Comparison of ENCODE assay signal across 17 mouse cellular contexts in genomic region chr1:57545792-57546685, GRCm38 (mm10).
DNase-seq lines count a peak whose midpoint lies in the region; ATAC-seq and TF ChIP-seq lines count a peak whose summit lies in the region.
"Had no signal": no experiment of that assay in that cellular context is flagged by ENCODE, and none has a peak within 500 bp of the region (broad histone marks: within the 10 kb centered on the region; RNA-seq: fewer than 3 reads in every experiment).

No protein-coding gene starts in this region.

- H3K4me3 ChIP-seq in gastrocnemius, adult 2 months = peak overlapping the region; percentile 39; the same call in 1 of the 2 replicates
- no peak overlapping the region for H3K4me3 ChIP-seq in intestine, embryonic 14.5 days (ENCODE audit: low read depth, low read length)
- H3K4me3 ChIP-seq in intestine, embryonic 16.5 days (ENCODE audit: low read length) = no peak overlapping the region
- H3K4me3 ChIP-seq in neural tube, embryonic 13.5 days = no peak overlapping the region
- H3K4me3 ChIP-seq in forebrain, embryonic 14.5 days (ENCODE audit: low read depth, low read length) = no peak overlapping the region
- H3K4me3 ChIP-seq: heart, embryonic 15.5 days; limb, embryonic 15.5 days; neural tube, embryonic 12.5 days had no signal

- TF ChIP-seq CTCF in gastrocnemius, adult 2 months (IDR thresholded peaks at IDR 0.05) = no peak

- no peaks in the 10 kb centered on the region for H3K27me3 ChIP-seq in intestine, embryonic 14.5 days (replicated peaks; ENCODE audit: control insufficient read depth, insufficient read depth, low read length)
- H3K27me3 ChIP-seq in intestine, embryonic 16.5 days (replicated peaks; ENCODE audit: control insufficient read depth, insufficient read depth, low read length) = no peaks in the 10 kb centered on the region
- no peaks in the 10 kb centered on the region for H3K27me3 ChIP-seq in neural tube, embryonic 13.5 days
- H3K27me3 ChIP-seq in forebrain, embryonic 14.5 days (replicated peaks; ENCODE audit: control insufficient read depth, insufficient read depth, low read length) = no peaks in the 10 kb centered on the region
- H3K27me3 ChIP-seq: CH12.LX; heart, embryonic 15.5 days; limb, embryonic 15.5 days; neural tube, embryonic 12.5 days had no signal

- 0 out of 2 replicates have a peak, but pooled peaks cover 6% of the 10 kb centered on the region for H3K4me1 ChIP-seq in intestine, embryonic 14.5 days (replicated peaks; ENCODE audit: control insufficient read depth, insufficient read depth, low read length)
- no peaks in the 10 kb centered on the region for H3K4me1 ChIP-seq in intestine, embryonic 16.5 days (ENCODE audit: control insufficient read depth, insufficient read depth, low read length)
- peaks cover 13% of the 10 kb centered on the region for H3K4me1 ChIP-seq in neural tube, embryonic 13.5 days (replicated peaks)
- no peaks in the 10 kb centered on the region for H3K4me1 ChIP-seq in forebrain, embryonic 14.5 days (ENCODE audit: control insufficient read depth, insufficient read depth, low read length)
- H3K4me1 ChIP-seq: neural tube, embryonic 12.5 days had no signal

- no peak for DNase-seq in gastrocnemius, adult 2 months
- no peak for DNase-seq in gastrocnemius, adult 8-10 months (ENCODE audit: low spot score in 2 of 2)
- peak; percentile 36 for DNase-seq in intestine, embryonic 14.5 days (ENCODE audit: low spot score)
- DNase-seq in neural tube, embryonic 10.5 days (ENCODE audit: extremely low spot score, low spot score) = no peak
- DNase-seq in forebrain, embryonic 14.5 days (ENCODE audit: low spot score) = no peak
- DNase-seq: adrenal gland, postnatal 36 days; cerebellum, postnatal 25 days; liver, postnatal 0 days; right cerebral cortex, postnatal 4 days had no signal

- no peak overlapping the region for H3K4me2 ChIP-seq in intestine, embryonic 14.5 days (ENCODE audit: low read length)
- H3K4me2 ChIP-seq in intestine, embryonic 16.5 days (ENCODE audit: low read depth, low read length) = no peak overlapping the region
- peak overlapping the region; percentile 32 for H3K4me2 ChIP-seq in neural tube, embryonic 13.5 days
- H3K4me2 ChIP-seq in forebrain, embryonic 14.5 days (ENCODE audit: low read length) = no peak overlapping the region
- H3K4me2 ChIP-seq: heart, embryonic 15.5 days; limb, embryonic 15.5 days; neural tube, embryonic 12.5 days had no signal

- no peak overlapping the region for H3K9ac ChIP-seq in intestine, embryonic 14.5 days (ENCODE audit: low read length)
- H3K9ac ChIP-seq in intestine, embryonic 16.5 days (ENCODE audit: low read depth, low read length) = no peak overlapping the region
- H3K9ac ChIP-seq in neural tube, embryonic 13.5 days = peak overlapping the region; percentile 8; the same call in 1 of the 2 replicates
- no peak overlapping the region for H3K9ac ChIP-seq in forebrain, embryonic 14.5 days (ENCODE audit: low read length)
- H3K9ac ChIP-seq: heart, embryonic 15.5 days; limb, embryonic 15.5 days; liver, postnatal 0 days; neural tube, embryonic 12.5 days had no signal

- no peaks in the 10 kb centered on the region for H3K36me3 ChIP-seq in intestine, embryonic 14.5 days (ENCODE audit: control insufficient read depth, insufficient read depth, low read length)
- H3K36me3 ChIP-seq in intestine, embryonic 16.5 days (ENCODE audit: control insufficient read depth, insufficient read depth, low read length) = no peaks in the 10 kb centered on the region
- no peaks in the 10 kb centered on the region for H3K36me3 ChIP-seq in neural tube, embryonic 13.5 days
- no peaks in the 10 kb centered on the region for H3K36me3 ChIP-seq in forebrain, embryonic 14.5 days (ENCODE audit: control insufficient read depth, insufficient read depth, low read length)
- H3K36me3 ChIP-seq: heart, embryonic 15.5 days; limb, embryonic 15.5 days; neural tube, embryonic 12.5 days had no signal

- H3K27ac ChIP-seq in gastrocnemius, adult 2 months = no peak overlapping the region
- no peak overlapping the region for H3K27ac ChIP-seq in intestine, embryonic 14.5 days (ENCODE audit: low read depth)
- no peak overlapping the region for H3K27ac ChIP-seq in intestine, embryonic 16.5 days (ENCODE audit: low read length)
- peak overlapping the region; percentile 74 for H3K27ac ChIP-seq in neural tube, embryonic 13.5 days (replicated peaks)
- H3K27ac ChIP-seq in forebrain, embryonic 14.5 days (ENCODE audit: low read depth, low read length) = no peak overlapping the region
- H3K27ac ChIP-seq: heart, embryonic 15.5 days; limb, embryonic 15.5 days; neural tube, embryonic 12.5 days had no signal

- H3K9me3 ChIP-seq in intestine, embryonic 14.5 days (ENCODE audit: control insufficient read depth, low read length) = no peaks in the 10 kb centered on the region
- no peaks in the 10 kb centered on the region for H3K9me3 ChIP-seq in intestine, embryonic 16.5 days (ENCODE audit: control insufficient read depth, low read length)
- H3K9me3 ChIP-seq in neural tube, embryonic 13.5 days = no peaks in the 10 kb centered on the region
- no peaks in the 10 kb centered on the region for H3K9me3 ChIP-seq in forebrain, embryonic 14.5 days (replicated peaks; ENCODE audit: control insufficient read depth, low read length)
- H3K9me3 ChIP-seq: heart, embryonic 15.5 days; limb, embryonic 15.5 days; neural tube, embryonic 12.5 days had no signal

- 52% methylated on average over 14 of the region's 14 CpGs for whole genome bisulfite sequencing in intestine, embryonic 14.5 days
- 51% methylated on average over 14 of the region's 14 CpGs for WGBS in intestine, embryonic 16.5 days
- 52% methylated on average over 14 of the region's 14 CpGs for WGBS in neural tube, embryonic 13.5 days
- WGBS in forebrain, embryonic 14.5 days = 69% methylated on average over 14 of the region's 14 CpGs

- ATAC-seq in intestine, embryonic 14.5 days (replicated peaks; ENCODE audit: low FRiP score, low TSS enrichment, low read depth) = no peak
- no peak for ATAC-seq in intestine, embryonic 16.5 days
- ATAC-seq in neural tube, embryonic 13.5 days (ENCODE audit: low read depth) = peak; percentile 86
- no peak for ATAC-seq in forebrain, embryonic 14.5 days
- ATAC-seq in erythroblast, adult 5-6 weeks (replicated peaks; ENCODE audit: low FRiP score, poor library complexity, severe bottlenecking) = no peak
- ATAC-seq: inflammation-experienced regulatory T-cells, adult 6 months; liver, postnatal 0 days had no signal

- intact Hi-C loops in gastrocnemius, adult 2 months (cut with DNase I) = no loop called here
